Mouse (Mus musculus) limb, embryonic 15.5 days (tissue): ENCODE data around the gene Gm20481. TPM values are rescaled to one million over a fixed set of nuclear protein-coding genes. Genes with fewer than 3 reads are reported as not detected.
A peak's percentile ranks its signal among the peaks of the same experiment; 100 is the strongest.
"Not testable (repeated sequence)": the region's sequence is repeated elsewhere in the genome, so short reads cannot be mapped to it uniquely, and the experiment has no call there.

Source experiments
- ATAC-seq: fragments of 200-750 bp; cut with Nextera tagmentation; 2 replicates; pipeline ENCODE4 v1.8.0; 2017; ENCODE audit warnings: low read depth, moderate TSS enrichment; ENCODE audit not compliant: insufficient number of reproducible peaks, low FRiP score, low TSS enrichment
- H3K27ac ChIP-seq: fragments of 300-500 bp; sonication (generic); 2 replicates; pipeline ENCODE4 v1.5.1; 2015; ENCODE audit warnings: moderate library complexity, mild to moderate bottlenecking, inconsistent platforms
- H3K27me3 ChIP-seq: fragments of 300-500 bp; sonication (generic); 2 replicates; pipeline ENCODE4 v1.6.1; 2015; ENCODE audit warnings: inconsistent platforms
- H3K36me3 ChIP-seq: fragments of 300-500 bp; sonication (generic); 2 replicates; pipeline ENCODE4 v1.6.1; 2015; ENCODE audit warnings: inconsistent platforms
- H3K4me1 ChIP-seq: fragments of 300-500 bp; sonication (generic); 2 replicates; pipeline ENCODE4 v1.6.1; 2015; ENCODE audit warnings: inconsistent platforms
- H3K4me2 ChIP-seq: fragments of 300-500 bp; sonication (generic); 2 replicates; pipeline ENCODE4 v1.6.1; 2015; ENCODE audit warnings: mild to moderate bottlenecking, inconsistent platforms
- H3K4me3 ChIP-seq: fragments of 300-500 bp; sonication (generic); 2 replicates; pipeline ENCODE4 v1.5.1; 2015; ENCODE audit warnings: mild to moderate bottlenecking, inconsistent platforms
- H3K9ac ChIP-seq: fragments of 300-500 bp; sonication (generic); 2 replicates; pipeline ENCODE4 v1.6.1; 2015; ENCODE audit warnings: inconsistent platforms
- H3K9me3 ChIP-seq: fragments of 300-500 bp; sonication (generic); 2 replicates; pipeline ENCODE4 v1.6.1; 2016; ENCODE audit warnings: inconsistent platforms
- WGBS: fragments of 180-500 bp; shearing (Covaris S2); methylation state at CpG from one replicate; pipeline ENCODE4 v1.1.7; 2015; 5-methylcytosine and 5-hydroxymethylcytosine counted together
- polyA plus RNA-seq: library from polyadenylated mRNA; unstranded; fragments of >200 nt; fragmentation: Nextera tagmentation; extraction: Ambion mirVana; gene quantifications from 2 replicates; pipeline ENCODE4 v1.2.1, GENCODE M21; 2015

Gene Gm20481
- polyA plus RNA-seq, 1 experiment from 2014 or later = not detected

- H3K27me3 ChIP-seq = peaks cover 7% of the 10 kb centered on the region
Measured at GRCm38 (mm10) chr17:34962841-34963240, 6.9 kb upstream of the Gm20481 start.

GRCm38 (mm10) chr17:34964640-34965049, 5.1 kb upstream of the Gm20481 start:
- no peaks in the 10 kb centered on the region for H3K36me3 ChIP-seq
- H3K4me1 ChIP-seq = peaks cover 15% of the 10 kb centered on the region
- H3K27me3 ChIP-seq = peaks cover 23% of the 10 kb centered on the region
- H3K9ac ChIP-seq = no peak overlapping the region
- H3K27ac ChIP-seq = peak overlapping the region; percentile 47
- WGBS = 13% methylated on average over 1 of the region's 1 CpGs
- H3K4me3 ChIP-seq = no peak overlapping the region
- H3K9me3 ChIP-seq = no peaks in the 10 kb centered on the region
- no peak overlapping the region for H3K4me2 ChIP-seq
- no peak for ATAC-seq

More at GRCm38 (mm10) chr17:34962841-34963240, 6.9 kb upstream of the Gm20481 start:
- Histone ChIP-seq H3K4me1 (peaks cover 15% of the 10 kb centered on the region), H3K9ac (no peak overlapping the region), H3K4me3 (no peak overlapping the region), H3K27ac (peak overlapping the region; percentile 23; the same call in 1 of the 2 replicates), H3K4me2 (no peak overlapping the region), H3K36me3 (no peaks in the 10 kb centered on the region), H3K9me3 (no peaks in the 10 kb centered on the region)
- WGBS = 38% methylated on average over 1 of the region's 1 CpGs
- ATAC-seq = no peak

- no peak overlapping the region for H3K9ac ChIP-seq
- H3K27me3 ChIP-seq = peaks cover 26% of the 10 kb centered on the region
- no peaks in the 10 kb centered on the region for H3K9me3 ChIP-seq
- no peaks in the 10 kb centered on the region for H3K36me3 ChIP-seq
- WGBS = 59% methylated on average over 5 of the region's 5 CpGs
- peak overlapping the region; percentile 47; the same call in 1 of the 2 replicates for H3K27ac ChIP-seq
- 0 out of 2 replicates have a peak, but pooled peaks cover 9% of the 10 kb centered on the region for H3K4me1 ChIP-seq
- ATAC-seq = no peak
- no peak overlapping the region for H3K4me2 ChIP-seq
- H3K4me3 ChIP-seq = no peak overlapping the region
Measured at GRCm38 (mm10) chr17:34965627-34966026, 4.1 kb upstream of the Gm20481 start.

- ATAC-seq, H3K36me3 ChIP-seq, H3K9ac ChIP-seq, H3K27ac ChIP-seq, H3K9me3 ChIP-seq, H3K4me1 ChIP-seq, H3K4me2 ChIP-seq, H3K4me3 ChIP-seq: not testable (repeated sequence)
- WGBS = 36% methylated on average over 26 of the region's 37 CpGs
- H3K27me3 ChIP-seq = peaks cover 26% of the 10 kb centered on the region
Measured at GRCm38 (mm10) chr17:34970850-34971249, 1.1 kb downstream of the Gm20481 start.

GRCm38 (mm10) chr17:34971694-34972068, 2.0 kb downstream of the Gm20481 start:
- H3K36me3 ChIP-seq, H3K4me1 ChIP-seq, H3K9me3 ChIP-seq, H3K9ac ChIP-seq, H3K27ac ChIP-seq: not testable (repeated sequence)
- Histone ChIP-seq H3K27me3 (peaks cover 26% of the 10 kb centered on the region), H3K4me3 (peak overlapping the region; percentile 43), H3K4me2 (peak overlapping the region; percentile 78)
- WGBS = 2% methylated on average over 24 of the region's 43 CpGs
- ATAC-seq = peak; percentile 16; the same call in 1 of the 2 replicates

- not testable (repeated sequence) for H3K36me3 ChIP-seq, H3K9ac ChIP-seq, H3K9me3 ChIP-seq, H3K4me1 ChIP-seq
- Histone ChIP-seq H3K27me3 (peaks cover 26% of the 10 kb centered on the region), H3K27ac (peak within 1 kb of the TSS; percentile 27; the same call in 1 of the 2 replicates), H3K4me3 (peak within 1 kb of the TSS; percentile 43), H3K4me2 (peak within 1 kb of the TSS; percentile 78)
- WGBS = under 1% methylated on average over 33 of the region's 33 CpGs
- ATAC-seq = peak; percentile 92
Measured at GRCm38 (mm10) chr17:34972069-34972749, 2.5 kb downstream of the Gm20481 start, which contains the start of the genes Hspa1a and Hspa1l. Gene Hspa1a, minus strand, starts transcription at chr17:34972156. Gene Hspa1l, plus strand, starts transcription at chr17:34972703.

- WGBS = 83% methylated on average over 3 of the region's 3 CpGs
- H3K9ac ChIP-seq = no peak overlapping the region
Measured at GRCm38 (mm10) chr17:34975581-34976492, 6.1 kb downstream of the Gm20481 start.

GRCm38 (mm10) chr17:34977000-34977399, 7.3 kb downstream of the Gm20481 start:
- H3K27ac ChIP-seq = no peak overlapping the region
- ATAC-seq = no peak
- WGBS = 91% methylated on average over 20 of the region's 20 CpGs
- H3K9me3 ChIP-seq = no peaks in the 10 kb centered on the region
- no peak overlapping the region for H3K9ac ChIP-seq
- no peak overlapping the region for H3K4me2 ChIP-seq
- H3K27me3 ChIP-seq = no peaks in the 10 kb centered on the region
- H3K36me3 ChIP-seq = no peaks in the 10 kb centered on the region
- H3K4me3 ChIP-seq = no peak overlapping the region
- H3K4me1 ChIP-seq = peaks cover 14% of the 10 kb centered on the region

More at GRCm38 (mm10) chr17:34975581-34976492, 6.1 kb downstream of the Gm20481 start:
- Histone ChIP-seq H3K4me1 (peaks cover 11% of the 10 kb centered on the region), H3K36me3 (no peaks in the 10 kb centered on the region), H3K4me3 (no peak overlapping the region), H3K27ac (no peak overlapping the region), H3K9me3 (no peaks in the 10 kb centered on the region), H3K4me2 (no peak overlapping the region), H3K27me3 (no peaks in the 10 kb centered on the region)
- no peak for ATAC-seq

- H3K4me3 ChIP-seq = no peak overlapping the region
- peaks cover 18% of the 10 kb centered on the region for H3K4me1 ChIP-seq
- no peak overlapping the region for H3K4me2 ChIP-seq
- H3K9me3 ChIP-seq = no peaks in the 10 kb centered on the region
- ATAC-seq = no peak
- H3K36me3 ChIP-seq = no peaks in the 10 kb centered on the region
- 85% methylated on average over 27 of the region's 27 CpGs for WGBS
- H3K9ac ChIP-seq = no peak overlapping the region
- H3K27me3 ChIP-seq = no peaks in the 10 kb centered on the region
- no peak overlapping the region for H3K27ac ChIP-seq
Measured at GRCm38 (mm10) chr17:34978239-34978638, 8.5 kb downstream of the Gm20481 start.

- H3K9me3 ChIP-seq = no peaks in the 10 kb centered on the region
- H3K4me1 ChIP-seq = peaks cover 21% of the 10 kb centered on the region
- ATAC-seq = no peak
- 90% methylated on average over 4 of the region's 4 CpGs for WGBS
- no peak overlapping the region for H3K4me2 ChIP-seq
- no peak overlapping the region for H3K9ac ChIP-seq
- H3K36me3 ChIP-seq = no peaks in the 10 kb centered on the region
- no peak overlapping the region for H3K4me3 ChIP-seq
- no peaks in the 10 kb centered on the region for H3K27me3 ChIP-seq
- H3K27ac ChIP-seq = no peak overlapping the region
Measured at GRCm38 (mm10) chr17:34979631-34980030, 9.9 kb downstream of the Gm20481 start.

- 9% methylated on average over 2 of the region's 2 CpGs for WGBS
- peaks cover 21% of the 10 kb centered on the region for H3K4me1 ChIP-seq
- peak overlapping the region; percentile 100 for H3K27ac ChIP-seq
- H3K4me2 ChIP-seq = peak overlapping the region; percentile 83
- peak overlapping the region; percentile 91; the same call in 1 of the 2 replicates for H3K9ac ChIP-seq
- H3K4me3 ChIP-seq = peak overlapping the region; percentile 87
- H3K27me3 ChIP-seq = no peaks in the 10 kb centered on the region
- peaks cover 8% of the 10 kb centered on the region for H3K36me3 ChIP-seq
- ATAC-seq = no peak
- no peaks in the 10 kb centered on the region for H3K9me3 ChIP-seq
Measured at GRCm38 (mm10) chr17:34980655-34981054, 10.9 kb downstream of the Gm20481 start.
